Mouse (Mus musculus) layer of hippocampus, adult 2 months (tissue): ENCODE results near the gene Prr5. TPM values are rescaled to one million over a fixed set of nuclear protein-coding genes. Genes with fewer than 3 reads are reported as not detected.

Experiments
- DNase-seq, 2 experiments: peaks; one replicate each; pipeline ENCODE4 v3.0.0; 2022; ENCODE audit warnings: low spot score in 2 of 2
- H3K27ac ChIP-seq: fragments of 200-600 bp; 2 replicates; pipeline ENCODE4 v1.8.1; 2022
- H3K4me3 ChIP-seq: fragments of 200-600 bp; 2 replicates; pipeline ENCODE4 v1.8.1; 2022; ENCODE audit warnings: mild to moderate bottlenecking
- CTCF ChIP-seq: fragments of 200-600 bp; conservative IDR thresholded peaks from 2 replicates; pipeline ENCODE4 v1.8.1; 2022; ENCODE audit warnings: antibody characterized with exemption, mild to moderate bottlenecking, moderate library complexity
- long read RNA-seq, 2 experiments: library from polyadenylated mRNA; stranded (forward); transcript quantifications; one replicate each; pipeline ENCODE4 v2.0.0; 2021; ENCODE audit warnings: borderline mapping rate in 2 of 2
- total RNA-seq, 2 experiments: library from RNA; stranded (reverse); gene quantifications; 2 replicates each; pipeline ENCODE4 v1.2.3; 2021

Gene Prr5
- 10 to 100 TPM; 15.5 to 16.9 TPM for total RNA-seq
- long read RNA-seq, experiment 1, partial matches to known transcripts = 2 of 16 reads
- long read RNA-seq, experiment 1, other reads (novel, unspliced or antisense) = 12 of 16 reads
- long read RNA-seq, experiment 2, transcript Prr5-201 (8 exons, 1,830 nt) = major isoform, 5 of 37 reads
- long read RNA-seq, experiment 2, partial matches to known transcripts = 7 of 37 reads
- long read RNA-seq, experiment 2, other reads (novel, unspliced or antisense) = 25 of 37 reads

- DNase-seq = no peak
- peak within 1 kb of the TSS; percentile 33; the same call in 1 of the 2 replicates for H3K27ac ChIP-seq
- no peak within 1 kb of the TSS for H3K4me3 ChIP-seq
- TF ChIP-seq CTCF = no peak
Observed at GRCm38 (mm10) chr15:84668938-84669747, at the start of gene Prr5. Gene Prr5 (plus strand): TSS chr15:84669620.

GRCm38 (mm10) chr15:84620028-84620427 lies 49.4 kb upstream of the Prr5 start:
- H3K27ac ChIP-seq = no peak overlapping the region
- DNase-seq = no peak
- no peak for TF ChIP-seq CTCF
- no peak overlapping the region for H3K4me3 ChIP-seq

- Histone ChIP-seq H3K27ac (peak overlapping the region; percentile 21; the same call in 1 of the 2 replicates), H3K4me3 (no peak overlapping the region)
- DNase-seq = peak in 1 of 2 experiments; percentile 23
- no peak for TF ChIP-seq CTCF
Observed at GRCm38 (mm10) chr15:84621722-84622428, 47.5 kb upstream of the Prr5 start.

- DNase-seq = no peak
- Histone ChIP-seq H3K27ac (no peak overlapping the region), H3K4me3 (no peak overlapping the region)
- no peak for TF ChIP-seq CTCF
Observed at GRCm38 (mm10) chr15:84624870-84625269, 44.5 kb upstream of the Prr5 start.

GRCm38 (mm10) chr15:84625712-84626414 lies 43.6 kb upstream of the Prr5 start:
- no peak for TF ChIP-seq CTCF
- Histone ChIP-seq H3K27ac (no peak overlapping the region), H3K4me3 (no peak overlapping the region)
- no peak for DNase-seq

GRCm38 (mm10) chr15:84627308-84627707 lies 42.1 kb upstream of the Prr5 start:
- no peak for TF ChIP-seq CTCF
- peak; percentile 67 to 81 for DNase-seq
- no peak overlapping the region for H3K4me3 ChIP-seq
- 0 out of 2 replicates have a peak overlapping the region, but pooled peaks have one; percentile 51 for H3K27ac ChIP-seq

- Histone ChIP-seq H3K27ac (no peak overlapping the region), H3K4me3 (no peak overlapping the region)
- peak; percentile 38 to 64 for DNase-seq
- peak; percentile 70 for TF ChIP-seq CTCF
Observed at GRCm38 (mm10) chr15:84629680-84630079, 39.7 kb upstream of the Prr5 start.

GRCm38 (mm10) chr15:84631560-84631959 lies 37.9 kb upstream of the Prr5 start:
- Histone ChIP-seq H3K27ac (no peak overlapping the region), H3K4me3 (no peak overlapping the region)
- peak; percentile 94 for TF ChIP-seq CTCF
- peak; percentile 71 to 78 for DNase-seq

- H3K27ac ChIP-seq = no peak overlapping the region
- TF ChIP-seq CTCF = no peak
- no peak for DNase-seq
- no peak overlapping the region for H3K4me3 ChIP-seq
Observed at GRCm38 (mm10) chr15:84634361-84634760, 35.1 kb upstream of the Prr5 start.

GRCm38 (mm10) chr15:84638405-84638804 lies 31.0 kb upstream of the Prr5 start:
- no peak for TF ChIP-seq CTCF
- DNase-seq = no peak
- Histone ChIP-seq H3K27ac (no peak overlapping the region), H3K4me3 (no peak overlapping the region)

GRCm38 (mm10) chr15:84639072-84639450 lies 30.4 kb upstream of the Prr5 start:
- TF ChIP-seq CTCF = no peak
- peak overlapping the region; percentile 90 for H3K27ac ChIP-seq
- no peak overlapping the region for H3K4me3 ChIP-seq
- no peak for DNase-seq

- TF ChIP-seq CTCF = no peak
- Histone ChIP-seq H3K4me3 (no peak overlapping the region), H3K27ac (peak overlapping the region; percentile 90)
- DNase-seq = no peak
Observed at GRCm38 (mm10) chr15:84639451-84640136, 29.8 kb upstream of the Prr5 start.
